Mouse (Mus musculus) liver, embryonic 14.5 days (tissue): ENCODE measurements around the gene Dio2. TPM values are rescaled to one million over a fixed set of nuclear protein-coding genes. Genes with fewer than 3 reads are reported as not detected.

Source experiments
- ATAC-seq: fragments of 200-750 bp; cut with Nextera tagmentation; 2 replicates; pipeline ENCODE4 v1.8.0; 2017; ENCODE audit warnings: moderate number of reproducible peaks, mild to moderate bottlenecking, moderate library complexity; ENCODE audit not compliant: insufficient read depth
- DNase-seq, 3 experiments: peaks; one replicate each; pipeline ENCODE4 v3.0.0-alpha.2; 2012 to 2013; ENCODE audit warnings: low read depth in 3 of 3, low spot score in 3 of 3
- H3K27ac ChIP-seq: fragments of 300-500 bp; sonication (generic); 2 replicates; pipeline ENCODE4 v1.5.1; 2014; ENCODE audit warnings: moderate library complexity, mild to moderate bottlenecking, control low read depth, inconsistent platforms
- H3K27me3 ChIP-seq: fragments of 300-500 bp; sonication (generic); 2 replicates; pipeline ENCODE4 v1.6.1; 2014; ENCODE audit warnings: mild to moderate bottlenecking, low read length, moderate library complexity; ENCODE audit not compliant: control insufficient read depth, insufficient read depth
- H3K36me3 ChIP-seq: fragments of 300-500 bp; sonication (generic); replicated peaks from 2 replicates; pipeline ENCODE4 v1.6.1; 2014; ENCODE audit warnings: low read depth; ENCODE audit not compliant: control insufficient read depth, insufficient read depth
- H3K4me1 ChIP-seq, 2 experiments: fragments of 200-500 bp in 1 of 2; fragments of 300-500 bp in 1 of 2; sonication (generic) in 1 of 2; replicated peaks; 2 replicates each; pipeline ENCODE4 v1.6.1; 2012 to 2014; ENCODE audit warnings: antibody characterized with exemption in 1 of 2, inconsistent platforms in 1 of 2, low read length in 1 of 2; ENCODE audit not compliant: control insufficient read depth in 2 of 2, insufficient read depth in 2 of 2
- H3K4me2 ChIP-seq: fragments of 300-500 bp; sonication (generic); 2 replicates; pipeline ENCODE4 v1.6.1; 2014; ENCODE audit warnings: low read depth, mild to moderate bottlenecking, control low read depth, moderate library complexity
- H3K4me3 ChIP-seq, 2 experiments: fragments of 200-500 bp in 1 of 2; fragments of 300-500 bp in 1 of 2; sonication (generic) in 1 of 2; 2 replicates each; pipeline ENCODE4 v1.5.1; 2012 to 2014; ENCODE audit warnings: low read depth in 2 of 2, low read length in 2 of 2, mild to moderate bottlenecking in 2 of 2, control low read depth in 1 of 2, inconsistent platforms in 1 of 2, moderate library complexity in 1 of 2; ENCODE audit not compliant: insufficient read depth in 1 of 2
- H3K9ac ChIP-seq: fragments of 300-500 bp; sonication (generic); replicated peaks from 2 replicates; pipeline ENCODE4 v1.6.1; 2014; ENCODE audit warnings: mild to moderate bottlenecking, control low read depth, moderate library complexity
- H3K9me3 ChIP-seq: fragments of 300-500 bp; sonication (generic); 2 replicates; pipeline ENCODE4 v1.6.1; 2016; ENCODE audit warnings: low read length, mixed read lengths; ENCODE audit not compliant: control insufficient read depth
- CTCF ChIP-seq: IDR thresholded peaks from 2 replicates; pipeline ENCODE4 v1.5.1; 2016; ENCODE audit warnings: antibody characterized with exemption, low read depth, control low read depth
- EP300 ChIP-seq: IDR thresholded peaks from 2 replicates; pipeline ENCODE4 v1.6.1; 2016; ENCODE audit warnings: antibody characterized with exemption, low read depth
- WGBS: fragments of 180-500 bp; shearing (Covaris S2); extraction: QIAGEN DNeasy Blood & Tissue Kit; methylation state at CpG from one replicate; pipeline ENCODE4 v1.1.7; 2014; ENCODE audit not compliant: insufficient replicate concordance; 5-methylcytosine and 5-hydroxymethylcytosine counted together
- polyA plus RNA-seq, 2 experiments: library from polyadenylated mRNA; depleted of rRNA in 1 of 2; stranded (reverse) in 1 of 2; unstranded in 1 of 2; fragments of >200 nt; fragmentation: Nextera tagmentation in 1 of 2; extraction: Ambion mirVana in 1 of 2; gene quantifications; 2 replicates each; pipeline versions ENCODE4 v1.2.1 to v1.2.3; 2012 to 2014

Dio2 gene
- polyA plus RNA-seq, 2 experiments, result 0.03 to 0.04 TPM

GRCm38 (mm10) chr12:90737932-90738331 is 306 bp downstream of the Dio2 start:
- WGBS, result 56% methylated on average over 13 of the region's 13 CpGs
- H3K27me3 ChIP-seq, result no peaks in the 10 kb centered on the region
- H3K9ac ChIP-seq, result no peak overlapping the region
- no peak overlapping the region for H3K27ac ChIP-seq
- H3K4me2 ChIP-seq, result no peak overlapping the region
- no peaks in the 10 kb centered on the region for H3K36me3 ChIP-seq
- H3K4me3 ChIP-seq, result no peak overlapping the region
- no peaks in the 10 kb centered on the region for H3K9me3 ChIP-seq
- TF ChIP-seq CTCF (no peak), EP300 (no peak)
- ATAC-seq (no peak), DNase-seq (no peak)
- no peaks in the 10 kb centered on the region for H3K4me1 ChIP-seq

- no peak for TF ChIP-seq EP300
- H3K36me3 ChIP-seq, result no peaks in the 10 kb centered on the region
- H3K9ac ChIP-seq, result no peak overlapping the region
- H3K27ac ChIP-seq, result no peak overlapping the region
- WGBS, result 55% methylated on average over 6 of the region's 6 CpGs
- ATAC-seq, result no peak
- no peak overlapping the region for H3K4me2 ChIP-seq
- H3K27me3 ChIP-seq, result no peaks in the 10 kb centered on the region
- H3K4me3 ChIP-seq, result no peak overlapping the region
- no peak for DNase-seq
- H3K9me3 ChIP-seq, result no peaks in the 10 kb centered on the region
- H3K4me1 ChIP-seq, result no peaks in the 10 kb centered on the region
Measured at GRCm38 (mm10) chr12:90735447-90735846, 2.8 kb downstream of the Dio2 start.

GRCm38 (mm10) chr12:90734503-90734902 is 3.7 kb downstream of the Dio2 start:
- no peaks in the 10 kb centered on the region for H3K4me1 ChIP-seq
- no peak overlapping the region for H3K4me2 ChIP-seq
- WGBS, result 57% methylated on average over 5 of the region's 5 CpGs
- no peaks in the 10 kb centered on the region for H3K36me3 ChIP-seq
- no peak overlapping the region for H3K4me3 ChIP-seq
- TF ChIP-seq EP300 (no peak), CTCF (no peak)
- ATAC-seq (no peak), DNase-seq (no peak)
- no peaks in the 10 kb centered on the region for H3K27me3 ChIP-seq
- H3K9ac ChIP-seq, result no peak overlapping the region
- no peaks in the 10 kb centered on the region for H3K9me3 ChIP-seq
- H3K27ac ChIP-seq, result no peak overlapping the region

GRCm38 (mm10) chr12:90733721-90734120 is 4.5 kb downstream of the Dio2 start:
- DNase-seq, result no peak
- no peaks in the 10 kb centered on the region for H3K4me1 ChIP-seq

GRCm38 (mm10) chr12:90729648-90730047 is 8.6 kb downstream of the Dio2 start:
- WGBS, result 27% methylated on average over 10 of the region's 10 CpGs
- DNase-seq, result peak in 1 of 3 experiments; percentile 1

More at GRCm38 (mm10) chr12:90733721-90734120, 4.5 kb downstream of the Dio2 start:
- H3K36me3 ChIP-seq, result no peaks in the 10 kb centered on the region
- no peaks in the 10 kb centered on the region for H3K9me3 ChIP-seq
- no peak for ATAC-seq
- H3K9ac ChIP-seq, result no peak overlapping the region
- no peaks in the 10 kb centered on the region for H3K27me3 ChIP-seq
- 82% methylated on average over 6 of the region's 6 CpGs for WGBS
- TF ChIP-seq CTCF (no peak), EP300 (no peak)
- no peak overlapping the region for H3K4me3 ChIP-seq
- no peak overlapping the region for H3K27ac ChIP-seq
- no peak overlapping the region for H3K4me2 ChIP-seq

More at GRCm38 (mm10) chr12:90729648-90730047, 8.6 kb downstream of the Dio2 start:
- Histone ChIP-seq H3K9me3 (no peaks in the 10 kb centered on the region), H3K9ac (no peak overlapping the region), H3K27ac (no peak overlapping the region), H3K36me3 (no peaks in the 10 kb centered on the region), H3K27me3 (no peaks in the 10 kb centered on the region), H3K4me2 (no peak overlapping the region), H3K4me3 (no peak overlapping the region), H3K4me1 (no peaks in the 10 kb centered on the region)
- ATAC-seq, result no peak
- TF ChIP-seq CTCF (peak; percentile 78), EP300 (no peak)
